Comparison of ENCODE assay signal across 8 mouse cellular contexts in genomic region chr17:31841842-31842611, GRCm38 (mm10). TPM values are rescaled to one million over a fixed set of nuclear protein-coding genes. Genes with fewer than 3 reads are reported as not detected.
DNase-seq lines count a peak whose midpoint lies in the region; ATAC-seq and TF ChIP-seq lines count a peak whose summit lies in the region.

No protein-coding gene starts in this region.

- H3K4me1 ChIP-seq in kidney, embryonic 14.5 days (ENCODE audit: control insufficient read depth, insufficient read depth, low read length): no peaks in the 10 kb centered on the region
- peaks cover 23% of the 10 kb centered on the region for H3K4me1 ChIP-seq in heart, postnatal 0 days (ENCODE audit: control insufficient read depth, insufficient read depth)
- no peaks in the 10 kb centered on the region for H3K4me1 ChIP-seq in midbrain, embryonic 11.5 days (ENCODE audit: control insufficient read depth, insufficient read depth, low read length)

- no peak for ATAC-seq in kidney, embryonic 14.5 days (ENCODE audit: low FRiP score, low TSS enrichment)
- ATAC-seq in Patski: peak; percentile 2
- peak; percentile 37 for ATAC-seq in heart, postnatal 0 days (ENCODE audit: insufficient read depth, low read depth)
- no peak for ATAC-seq in cerebellum, adult (ENCODE audit: insufficient number of reproducible peaks, low FRiP score, low TSS enrichment)
- ATAC-seq in midbrain, embryonic 11.5 days (ENCODE audit: low FRiP score): no peak
- ATAC-seq in megakaryocyte progenitor cell, adult 5-6 weeks (replicated peaks; ENCODE audit: poor library complexity): no peak

- in situ Hi-C loops in Patski (cut with MboI; ENCODE audit: low pct_unique_long_range_greater_than_20kb): no loop called here

- TF ChIP-seq EP300 in heart, postnatal 0 days (IDR thresholded peaks at IDR 0.05; ENCODE audit: low read depth): no peak

- no peaks in the 10 kb centered on the region for H3K9me3 ChIP-seq in kidney, embryonic 14.5 days (ENCODE audit: control insufficient read depth, low read length)
- H3K9me3 ChIP-seq in heart, postnatal 0 days (replicated peaks; ENCODE audit: control insufficient read depth, low read length): no peaks in the 10 kb centered on the region
- H3K9me3 ChIP-seq in midbrain, embryonic 11.5 days (ENCODE audit: control insufficient read depth, low read length): no peaks in the 10 kb centered on the region

- H3K36me3 ChIP-seq in kidney, embryonic 14.5 days (ENCODE audit: control insufficient read depth, insufficient read depth, low read length): peaks cover 34% of the 10 kb centered on the region
- H3K36me3 ChIP-seq in heart, postnatal 0 days (replicated peaks; ENCODE audit: control insufficient read depth, insufficient read depth, low read length): peaks cover 31% of the 10 kb centered on the region
- peaks cover 23% of the 10 kb centered on the region for H3K36me3 ChIP-seq in macrophage (ENCODE audit: inconsistent target)
- H3K36me3 ChIP-seq in midbrain, embryonic 11.5 days (ENCODE audit: control insufficient read depth, insufficient read depth, low read length): peaks cover 9% of the 10 kb centered on the region

- CTCF ChIA-PET in Patski (lab: Charles Lee): no interaction called here

- TF ChIP-seq CTCF in Patski (IDR thresholded peaks at IDR 0.05): no peak
- no peak for TF ChIP-seq CTCF in heart, postnatal 0 days (IDR thresholded peaks at IDR 0.05; ENCODE audit: low read depth)

- WGBS in kidney, embryonic 14.5 days: 64% methylated on average over 18 of the region's 18 CpGs
- WGBS in heart, postnatal 0 days: 41% methylated on average over 18 of the region's 18 CpGs
- 46% methylated on average over 18 of the region's 18 CpGs for WGBS in macrophage (ENCODE audit: missing documents)
- WGBS in midbrain, embryonic 11.5 days: 80% methylated on average over 18 of the region's 18 CpGs

- H3K79me2 ChIP-seq in macrophage (ENCODE audit: inconsistent target): no peaks in the 10 kb centered on the region

- no peak overlapping the region for H3K4me3 ChIP-seq in kidney, embryonic 14.5 days (ENCODE audit: low read length)
- H3K4me3 ChIP-seq in heart, postnatal 0 days (ENCODE audit: low read depth, low read length): no peak overlapping the region
- no peak overlapping the region for H3K4me3 ChIP-seq in macrophage (ENCODE audit: inconsistent target)
- H3K4me3 ChIP-seq in midbrain, embryonic 11.5 days (ENCODE audit: low read depth, low read length): no peak overlapping the region

- no peak overlapping the region for H3K9ac ChIP-seq in kidney, embryonic 14.5 days (ENCODE audit: low read depth, low read length)
- no peak overlapping the region for H3K9ac ChIP-seq in heart, postnatal 0 days (replicated peaks; ENCODE audit: low read depth, low read length)
- H3K9ac ChIP-seq in midbrain, embryonic 11.5 days (ENCODE audit: low read length): no peak overlapping the region

- peak overlapping the region; percentile 3; the same call in 1 of the 2 replicates for H3K27ac ChIP-seq in kidney, embryonic 14.5 days (ENCODE audit: low read depth, low read length)
- peak overlapping the region; percentile 33; the same call in 1 of the 2 replicates for H3K27ac ChIP-seq in heart, postnatal 0 days (ENCODE audit: low read depth)
- peak overlapping the region; percentile 57 for H3K27ac ChIP-seq in macrophage
- no peak overlapping the region for H3K27ac ChIP-seq in midbrain, embryonic 11.5 days (ENCODE audit: low read depth, low read length)

- POLR2A ChIA-PET in Patski (lab: Charles Lee): no interaction called here

- H3K27me3 ChIP-seq in kidney, embryonic 14.5 days (ENCODE audit: control insufficient read depth, insufficient read depth, low read length): no peaks in the 10 kb centered on the region
- no peaks in the 10 kb centered on the region for H3K27me3 ChIP-seq in Patski
- H3K27me3 ChIP-seq in heart, postnatal 0 days (ENCODE audit: control insufficient read depth, insufficient read depth, low read length): no peaks in the 10 kb centered on the region
- no peaks in the 10 kb centered on the region for H3K27me3 ChIP-seq in midbrain, embryonic 11.5 days (ENCODE audit: control insufficient read depth, insufficient read depth, low read length)

- H3K4me2 ChIP-seq in kidney, embryonic 14.5 days (replicated peaks; ENCODE audit: low read depth, low read length): no peak overlapping the region
- no peak overlapping the region for H3K4me2 ChIP-seq in heart, postnatal 0 days (ENCODE audit: low read depth, low read length)
- no peak overlapping the region for H3K4me2 ChIP-seq in midbrain, embryonic 11.5 days

- no peak for DNase-seq in kidney, adult 9 months
- no peak for DNase-seq in Patski (ENCODE audit: low read depth, low spot score)
- peak; percentile 46 for DNase-seq in heart, postnatal 0 days (ENCODE audit: low spot score)
- DNase-seq in midbrain, embryonic 11.5 days (ENCODE audit: low spot score, missing footprints): no peak

RNA-seq across cellular contexts. Expression of gene Sik1, which starts 13.6 kb away (rescaled TPM):
- polyA plus RNA-seq in kidney, embryonic 14.5 days (2014; fragmentation: Nextera tagmentation; extraction: Ambion mirVana): 16.8 and 17.3 TPM in 2 replicates
- 37.1 TPM for polyA plus RNA-seq in Patski (2021)
- 31.9 and 47.6 TPM in 2 replicates for total RNA-seq in heart, postnatal 0 days (2014; rRNA removed; ENCODE audit: low replicate concordance)
- 7.7 and 10.9 TPM in 2 replicates for polyA plus RNA-seq in heart, postnatal 0 days (2015; fragmentation: Nextera tagmentation; extraction: Ambion mirVana)
- total RNA-seq in macrophage (2018; cell fraction: chromatin; rRNA removed): 10 to 100 TPM in 24 of 26 experiments, 1 to 10 TPM in 2; 2.6 to 74.2 (median 27.9) TPM
- 10 to 100 TPM in 20 of 26 experiments, 1 to 10 TPM in 6; 1.9 to 28.3 (median 15.6) TPM for total RNA-seq in macrophage (2018; cell fraction: cytosol; rRNA removed)
- 10 to 100 TPM in 20 of 26 experiments, 1 to 10 TPM in 6; 4.1 to 41.4 (median 13.5) TPM for total RNA-seq in macrophage (2018; cell fraction: nucleus; rRNA removed)
- 6.1 to 8.6 TPM (median 7.3 TPM) in 3 replicates for polyA plus RNA-seq in macrophage (2018)
- polyA plus RNA-seq in midbrain, embryonic 11.5 days (2014; fragmentation: Nextera tagmentation; extraction: Ambion mirVana): 8.9 and 14.0 TPM in 2 replicates
- total RNA-seq in megakaryocyte progenitor cell, adult 5-6 weeks (2015): 10.9 and 13.8 TPM in 2 replicates
- total RNA-seq in megakaryocyte progenitor cell, adult 5-6 weeks (2017): 11.5 and 15.1 TPM in 2 replicates

Comparison
In these comparisons a context has a peak if more than half of its experiments do, and no peak if none do; other contexts are left out.
1. ATAC-seq: peak in Patski (single experiment) and heart, postnatal 0 days (single experiment); none in kidney, embryonic 14.5 days (single experiment), cerebellum, adult (single experiment), midbrain, embryonic 11.5 days (single experiment) and megakaryocyte progenitor cell, adult 5-6 weeks (single experiment).